Mouse (Mus musculus) neural tube, embryonic 12.5 days (tissue): ENCODE data around the gene Mb. TPM values are rescaled to one million over a fixed set of nuclear protein-coding genes. Genes with fewer than 3 reads are reported as not detected.
A peak's percentile ranks its signal among the peaks of the same experiment; 100 is the strongest.

ENCODE experiments used
- ATAC-seq: fragments of 200-750 bp; cut with Nextera tagmentation; 2 replicates; pipeline ENCODE4 v1.8.0; 2017; ENCODE audit warnings: low read depth, mild to moderate bottlenecking, moderate TSS enrichment, moderate library complexity; ENCODE audit not compliant: low FRiP score
- H3K27ac ChIP-seq: fragments of 300-500 bp; sonication (generic); 2 replicates; pipeline ENCODE4 v1.5.1; 2016
- H3K27me3 ChIP-seq: fragments of 300-500 bp; sonication (generic); replicated peaks from 2 replicates; pipeline ENCODE4 v1.6.1; 2016; ENCODE audit warnings: mild to moderate bottlenecking
- H3K36me3 ChIP-seq: fragments of 300-500 bp; sonication (generic); 2 replicates; pipeline ENCODE4 v1.6.1; 2016; ENCODE audit warnings: mild to moderate bottlenecking
- H3K4me1 ChIP-seq: fragments of 300-500 bp; sonication (generic); 2 replicates; pipeline ENCODE4 v1.6.1; 2016
- H3K4me2 ChIP-seq: fragments of 300-500 bp; sonication (generic); replicated peaks from 2 replicates; pipeline ENCODE4 v1.6.1; 2016; ENCODE audit warnings: mild to moderate bottlenecking
- H3K4me3 ChIP-seq: fragments of 300-500 bp; sonication (generic); 2 replicates; pipeline ENCODE4 v1.5.1; 2016
- H3K9ac ChIP-seq: fragments of 300-500 bp; sonication (generic); 2 replicates; pipeline ENCODE4 v1.6.1; 2016; ENCODE audit warnings: mild to moderate bottlenecking
- H3K9me3 ChIP-seq: fragments of 300-500 bp; sonication (generic); 2 replicates; pipeline ENCODE4 v1.6.1; 2016; ENCODE audit warnings: mild to moderate bottlenecking
- WGBS: fragments of 180-500 bp; shearing (Covaris S2); methylation state at CpG from one replicate; pipeline ENCODE4 v1.1.7; 2016; 5-methylcytosine and 5-hydroxymethylcytosine counted together
- polyA plus RNA-seq: library from polyadenylated mRNA; unstranded; fragments of >200 nt; fragmentation: Nextera tagmentation; extraction: Ambion mirVana; gene quantifications from 2 replicates; pipeline ENCODE4 v1.2.1, GENCODE M21; 2016

Mb gene
- polyA plus RNA-seq, 1 experiment from 2014 or later: 1.6 TPM

- Histone ChIP-seq H3K9ac (no peak overlapping the region), H3K4me3 (no peak overlapping the region), H3K4me2 (no peak overlapping the region), H3K9me3 (no peaks in the 10 kb centered on the region), H3K36me3 (no peaks in the 10 kb centered on the region), H3K27ac (no peak overlapping the region), H3K27me3 (no peaks in the 10 kb centered on the region), H3K4me1 (0 out of 2 replicates have a peak, but pooled peaks cover 4% of the 10 kb centered on the region)
- no peak for ATAC-seq
- 87% methylated on average over 7 of the region's 7 CpGs for WGBS
Observed at GRCm38 (mm10) chr15:77019533-77019932, 30.9 kb downstream of the Mb start.

GRCm38 (mm10) chr15:77018740-77019340 lies 31.6 kb downstream of the Mb start:
- no peak for ATAC-seq
- Histone ChIP-seq H3K9ac (no peak overlapping the region), H3K4me1 (peaks cover 9% of the 10 kb centered on the region), H3K9me3 (no peaks in the 10 kb centered on the region), H3K36me3 (no peaks in the 10 kb centered on the region), H3K4me2 (no peak overlapping the region), H3K27me3 (no peaks in the 10 kb centered on the region), H3K4me3 (no peak overlapping the region), H3K27ac (no peak overlapping the region)
- WGBS: 69% methylated on average over 6 of the region's 6 CpGs

- H3K27ac ChIP-seq: no peak overlapping the region
- ATAC-seq: no peak
- no peaks in the 10 kb centered on the region for H3K27me3 ChIP-seq
- no peaks in the 10 kb centered on the region for H3K9me3 ChIP-seq
- H3K4me3 ChIP-seq: no peak overlapping the region
- H3K4me1 ChIP-seq: peaks cover 14% of the 10 kb centered on the region
- no peak overlapping the region for H3K9ac ChIP-seq
- no peak overlapping the region for H3K4me2 ChIP-seq
- no peaks in the 10 kb centered on the region for H3K36me3 ChIP-seq
Observed at GRCm38 (mm10) chr15:77017897-77018296, 32.6 kb downstream of the Mb start.

- H3K4me1 ChIP-seq: peaks cover 14% of the 10 kb centered on the region
- H3K9ac ChIP-seq: no peak overlapping the region
- no peak for ATAC-seq
- H3K27me3 ChIP-seq: no peaks in the 10 kb centered on the region
- H3K9me3 ChIP-seq: no peaks in the 10 kb centered on the region
- H3K4me2 ChIP-seq: no peak overlapping the region
- no peaks in the 10 kb centered on the region for H3K36me3 ChIP-seq
- no peak overlapping the region for H3K4me3 ChIP-seq
- WGBS: 96% methylated on average over 6 of the region's 6 CpGs
- H3K27ac ChIP-seq: no peak overlapping the region
Observed at GRCm38 (mm10) chr15:77016509-77016908, 34.0 kb downstream of the Mb start.

GRCm38 (mm10) chr15:77014985-77015384 lies 35.5 kb downstream of the Mb start:
- Histone ChIP-seq H3K9me3 (no peaks in the 10 kb centered on the region), H3K36me3 (no peaks in the 10 kb centered on the region), H3K27me3 (no peaks in the 10 kb centered on the region), H3K9ac (no peak overlapping the region), H3K4me1 (peaks cover 14% of the 10 kb centered on the region), H3K4me2 (no peak overlapping the region), H3K27ac (no peak overlapping the region), H3K4me3 (no peak overlapping the region)
- ATAC-seq: no peak
- WGBS: 76% methylated on average over 4 of the region's 4 CpGs

- Histone ChIP-seq H3K9me3 (no peaks in the 10 kb centered on the region), H3K36me3 (no peaks in the 10 kb centered on the region), H3K4me3 (no peak overlapping the region), H3K27ac (no peak overlapping the region), H3K4me1 (peaks cover 14% of the 10 kb centered on the region), H3K4me2 (peak overlapping the region; percentile 40; the same call in 1 of the 2 replicates), H3K27me3 (no peaks in the 10 kb centered on the region; the same call in 1 of the 2 replicates), H3K9ac (no peak overlapping the region)
- WGBS: 78% methylated on average over 6 of the region's 6 CpGs
- ATAC-seq: no peak
Observed at GRCm38 (mm10) chr15:77014431-77014830, 36.0 kb downstream of the Mb start.

GRCm38 (mm10) chr15:77013753-77014241 lies 36.7 kb downstream of the Mb start:
- peak overlapping the region; percentile 40 for H3K4me2 ChIP-seq
- H3K36me3 ChIP-seq: no peaks in the 10 kb centered on the region
- no peaks in the 10 kb centered on the region; the same call in 1 of the 2 replicates for H3K27me3 ChIP-seq
- no peak overlapping the region for H3K4me3 ChIP-seq
- H3K27ac ChIP-seq: no peak overlapping the region
- H3K9me3 ChIP-seq: no peaks in the 10 kb centered on the region
- peaks cover 14% of the 10 kb centered on the region for H3K4me1 ChIP-seq
- ATAC-seq: peak; percentile 53; the same call in 1 of the 2 replicates
- whole genome bisulfite sequencing: 32% methylated on average over 15 of the region's 15 CpGs
- H3K9ac ChIP-seq: no peak overlapping the region

- Histone ChIP-seq H3K27me3 (no peaks in the 10 kb centered on the region; the same call in 1 of the 2 replicates), H3K36me3 (no peaks in the 10 kb centered on the region), H3K9ac (no peak overlapping the region), H3K4me2 (no peak overlapping the region), H3K4me1 (peaks cover 5% of the 10 kb centered on the region), H3K9me3 (no peaks in the 10 kb centered on the region), H3K27ac (no peak overlapping the region), H3K4me3 (no peak overlapping the region)
- 93% methylated on average over 6 of the region's 6 CpGs for WGBS
- ATAC-seq: no peak
Observed at GRCm38 (mm10) chr15:77008851-77009250, 41.6 kb downstream of the Mb start.

- Histone ChIP-seq H3K9ac (no peak overlapping the region), H3K9me3 (no peaks in the 10 kb centered on the region), H3K4me1 (no peaks in the 10 kb centered on the region), H3K36me3 (no peaks in the 10 kb centered on the region), H3K4me2 (no peak overlapping the region), H3K4me3 (no peak overlapping the region), H3K27me3 (no peaks in the 10 kb centered on the region; the same call in 1 of the 2 replicates), H3K27ac (no peak overlapping the region)
- no peak for ATAC-seq
- WGBS: 26% methylated on average over 3 of the region's 3 CpGs
Observed at GRCm38 (mm10) chr15:77003868-77004215, 46.6 kb downstream of the Mb start.

GRCm38 (mm10) chr15:77003173-77003867 lies 47.1 kb downstream of the Mb start:
- ATAC-seq: no peak
- H3K4me2 ChIP-seq: no peak overlapping the region
- WGBS: 91% methylated on average over 3 of the region's 3 CpGs
- no peaks in the 10 kb centered on the region; the same call in 1 of the 2 replicates for H3K27me3 ChIP-seq
- H3K27ac ChIP-seq: no peak overlapping the region
- no peaks in the 10 kb centered on the region for H3K4me1 ChIP-seq
- H3K9ac ChIP-seq: no peak overlapping the region
- no peak overlapping the region for H3K4me3 ChIP-seq
- H3K36me3 ChIP-seq: no peaks in the 10 kb centered on the region
- H3K9me3 ChIP-seq: no peaks in the 10 kb centered on the region

GRCm38 (mm10) chr15:76998878-76999588 lies 51.4 kb downstream of the Mb start:
- ATAC-seq: no peak
- Histone ChIP-seq H3K9me3 (no peaks in the 10 kb centered on the region), H3K4me2 (no peak overlapping the region), H3K27me3 (no peaks in the 10 kb centered on the region; the same call in 1 of the 2 replicates), H3K27ac (no peak overlapping the region), H3K36me3 (no peaks in the 10 kb centered on the region), H3K4me1 (no peaks in the 10 kb centered on the region), H3K4me3 (no peak overlapping the region), H3K9ac (no peak overlapping the region)
- WGBS: 52% methylated on average over 21 of the region's 21 CpGs

- H3K9ac ChIP-seq: no peak overlapping the region
- ATAC-seq: no peak
- no peaks in the 10 kb centered on the region for H3K4me1 ChIP-seq
- H3K27ac ChIP-seq: no peak overlapping the region
- no peaks in the 10 kb centered on the region for H3K9me3 ChIP-seq
- 78% methylated on average over 2 of the region's 2 CpGs for WGBS
- H3K36me3 ChIP-seq: no peaks in the 10 kb centered on the region
- H3K27me3 ChIP-seq: no peaks in the 10 kb centered on the region; the same call in 1 of the 2 replicates
- no peak overlapping the region for H3K4me2 ChIP-seq
- H3K4me3 ChIP-seq: no peak overlapping the region
Observed at GRCm38 (mm10) chr15:76998048-76998447, 52.4 kb downstream of the Mb start.
